Mouse (Mus musculus) embryonic facial prominence, embryonic 14.5 days (tissue): ENCODE data around the gene Theg. TPM values are rescaled to one million over a fixed set of nuclear protein-coding genes. Genes with fewer than 3 reads are reported as not detected.
A peak's percentile ranks its signal among the peaks of the same experiment; 100 is the strongest.

Source experiments
- ATAC-seq: fragments of 200-750 bp; cut with Nextera tagmentation; 2 replicates; pipeline ENCODE4 v1.8.0; 2017; ENCODE audit warnings: low read depth, moderate number of reproducible peaks, moderate TSS enrichment
- DNase-seq: peaks from one replicate; pipeline ENCODE4 v3.0.0-alpha.2; 2015; ENCODE audit warnings: low spot score
- H3K27ac ChIP-seq: fragments of 300-500 bp; sonication (generic); replicated peaks from 2 replicates; pipeline ENCODE4 v1.5.1; 2014; ENCODE audit warnings: low read depth, mild to moderate bottlenecking, low read length, moderate library complexity
- H3K27me3 ChIP-seq: fragments of 300-500 bp; sonication (generic); replicated peaks from 2 replicates; pipeline ENCODE4 v1.6.1; 2014; ENCODE audit warnings: low read length; ENCODE audit not compliant: control insufficient read depth, insufficient read depth
- H3K36me3 ChIP-seq: fragments of 300-500 bp; sonication (generic); 2 replicates; pipeline ENCODE4 v1.6.1; 2014; ENCODE audit warnings: low read length, mixed read lengths; ENCODE audit not compliant: control insufficient read depth, insufficient read depth
- H3K4me1 ChIP-seq: fragments of 300-500 bp; sonication (generic); 2 replicates; pipeline ENCODE4 v1.6.1; 2014; ENCODE audit warnings: antibody characterized with exemption, low read length; ENCODE audit not compliant: control insufficient read depth, insufficient read depth
- H3K4me2 ChIP-seq: fragments of 300-500 bp; sonication (generic); 2 replicates; pipeline ENCODE4 v1.6.1; 2014; ENCODE audit warnings: low read depth, mild to moderate bottlenecking, low read length, moderate library complexity, mixed read lengths
- H3K4me3 ChIP-seq: fragments of 300-500 bp; sonication (generic); 2 replicates; pipeline ENCODE4 v1.5.1; 2014; ENCODE audit warnings: low read depth, mild to moderate bottlenecking, low read length
- H3K9ac ChIP-seq: fragments of 300-500 bp; sonication (generic); 2 replicates; pipeline ENCODE4 v1.6.1; 2014; ENCODE audit warnings: low read depth, mild to moderate bottlenecking, low read length, moderate library complexity, mixed read lengths
- H3K9me3 ChIP-seq: fragments of 300-500 bp; sonication (generic); 2 replicates; pipeline ENCODE4 v1.6.1; 2016; ENCODE audit warnings: low read length; ENCODE audit not compliant: control insufficient read depth
- WGBS: fragments of 180-500 bp; shearing (Covaris S2); extraction: QIAGEN DNeasy Blood & Tissue Kit; methylation state at CpG from one replicate; pipeline ENCODE4 v1.1.7; 2014; 5-methylcytosine and 5-hydroxymethylcytosine counted together
- polyA plus RNA-seq: library from polyadenylated mRNA; unstranded; fragments of >200 nt; fragmentation: Nextera tagmentation; extraction: Ambion mirVana; gene quantifications from 2 replicates; pipeline ENCODE4 v1.2.1, GENCODE M21; 2014

The Theg gene
- polyA plus RNA-seq, 1 experiment from 2014 or later = not detected

DNA sequence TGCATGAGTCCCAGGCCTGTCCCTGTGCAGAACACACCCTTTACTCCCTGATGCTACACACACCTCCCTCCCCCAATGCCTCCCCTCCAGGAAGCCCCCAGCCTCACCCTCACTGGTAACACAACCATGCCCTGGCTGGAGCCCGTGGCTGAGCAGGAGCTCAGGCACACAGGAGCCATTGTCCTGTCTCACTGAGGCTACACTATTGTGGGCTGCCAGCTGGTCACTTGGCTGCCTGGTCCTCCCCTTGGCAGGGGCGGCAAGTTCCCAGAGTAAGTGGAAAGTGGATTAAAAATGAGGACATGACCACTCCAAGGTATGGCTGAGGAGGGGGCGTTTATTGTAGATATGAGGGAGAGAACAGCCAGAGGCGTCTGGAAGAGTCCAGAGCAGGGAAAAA lies 19.4 kb upstream of the Theg start:
- no peak overlapping the region for H3K4me2 ChIP-seq
- H3K36me3 ChIP-seq = no peaks in the 10 kb centered on the region
- DNase-seq (no peak), ATAC-seq (no peak)
- H3K27ac ChIP-seq = no peak overlapping the region
- no peaks in the 10 kb centered on the region for H3K9me3 ChIP-seq
- 47% methylated on average over 4 of the region's 4 CpGs for WGBS
- H3K4me3 ChIP-seq = no peak overlapping the region
- no peak overlapping the region for H3K9ac ChIP-seq
- H3K4me1 ChIP-seq = no peaks in the 10 kb centered on the region
- peaks cover 10% of the 10 kb centered on the region for H3K27me3 ChIP-seq

DNA sequence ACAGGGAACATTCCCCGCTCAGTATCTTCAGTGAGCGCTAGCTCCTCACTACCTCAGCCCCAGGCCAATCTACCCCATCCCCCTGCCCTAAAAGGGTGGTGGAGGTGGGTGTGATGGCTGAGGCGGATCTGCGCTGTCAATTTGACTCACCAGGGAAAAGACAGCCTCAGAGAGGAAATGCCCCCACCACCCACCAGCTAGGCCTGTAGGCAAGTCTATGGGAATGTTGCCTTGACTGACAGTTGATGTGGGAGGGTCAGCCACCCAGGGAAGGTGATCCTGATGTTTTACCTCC lies 10.8 kb upstream of the Theg start:
- Histone ChIP-seq H3K4me2 (no peak overlapping the region), H3K4me1 (no peaks in the 10 kb centered on the region), H3K27me3 (peaks cover 7% of the 10 kb centered on the region), H3K9me3 (no peaks in the 10 kb centered on the region), H3K9ac (no peak overlapping the region), H3K4me3 (no peak overlapping the region), H3K36me3 (no peaks in the 10 kb centered on the region), H3K27ac (no peak overlapping the region)
- DNase-seq (no peak), ATAC-seq (no peak)
- WGBS = 65% methylated on average over 4 of the region's 4 CpGs

DNA sequence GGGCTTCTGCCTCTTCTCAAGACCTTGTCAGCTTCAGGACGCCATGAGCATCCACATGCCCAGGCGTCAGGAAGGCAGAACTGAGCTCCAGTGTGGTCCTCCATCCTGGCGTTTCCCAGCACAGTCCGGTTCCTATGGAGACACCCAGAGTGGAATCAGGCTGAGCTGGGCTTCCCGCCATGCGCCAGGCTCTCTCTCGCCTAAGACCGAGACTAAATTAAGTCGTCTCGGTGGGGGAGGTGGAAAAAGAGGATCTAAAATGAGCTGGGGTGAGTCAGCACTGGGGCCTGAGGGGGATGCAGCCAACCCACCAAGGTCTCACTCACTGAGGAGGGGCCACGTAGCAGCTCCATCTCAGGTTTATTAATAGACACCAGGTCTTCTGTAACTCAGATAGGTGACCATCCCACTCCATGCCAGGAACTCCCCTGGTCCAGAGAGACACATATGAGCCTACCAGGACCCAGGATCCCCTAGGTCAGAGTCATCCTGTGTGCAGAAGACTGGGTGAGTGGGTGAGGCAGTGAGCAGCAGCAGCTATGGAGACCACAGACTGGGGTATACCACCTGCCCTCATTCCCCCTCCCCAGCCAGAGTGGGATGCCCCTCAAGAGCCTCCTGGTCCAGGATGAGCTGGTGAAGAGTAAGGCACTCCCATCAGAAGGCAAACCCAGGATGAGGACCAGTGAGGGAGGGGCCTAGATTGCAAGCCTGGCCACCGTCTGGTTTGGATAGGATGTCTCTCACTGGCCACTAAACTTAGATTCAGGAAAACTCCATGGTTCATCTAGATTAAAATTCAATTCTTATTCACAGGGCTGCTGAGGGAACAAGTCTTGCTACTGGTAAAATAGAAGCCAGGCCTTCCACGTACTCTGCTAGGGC lies 10.2 kb upstream of the Theg start:
- peaks cover 7% of the 10 kb centered on the region for H3K27me3 ChIP-seq
- H3K4me1 ChIP-seq = no peaks in the 10 kb centered on the region
- no peaks in the 10 kb centered on the region for H3K36me3 ChIP-seq
- no peak overlapping the region for H3K9ac ChIP-seq
- WGBS = 27% methylated on average over 13 of the region's 13 CpGs
- H3K27ac ChIP-seq = no peak overlapping the region
- DNase-seq = peak; percentile 25
- H3K9me3 ChIP-seq = no peaks in the 10 kb centered on the region
- no peak overlapping the region for H3K4me3 ChIP-seq
- no peak for ATAC-seq
- no peak overlapping the region for H3K4me2 ChIP-seq

GRCm38 (mm10) chr10:79595590-79595929 lies 8.4 kb upstream of the Theg start:
- no peak overlapping the region for H3K4me3 ChIP-seq
- no peaks in the 10 kb centered on the region for H3K36me3 ChIP-seq
- H3K4me2 ChIP-seq = no peak overlapping the region
- H3K4me1 ChIP-seq = no peaks in the 10 kb centered on the region
- no peak overlapping the region for H3K27ac ChIP-seq
- H3K9ac ChIP-seq = no peak overlapping the region
- no peaks in the 10 kb centered on the region for H3K9me3 ChIP-seq
- WGBS = 53% methylated on average over 8 of the region's 8 CpGs
- no peak for ATAC-seq
- no peak for DNase-seq
- peaks cover 7% of the 10 kb centered on the region for H3K27me3 ChIP-seq

- Histone ChIP-seq H3K4me1 (no peaks in the 10 kb centered on the region), H3K9me3 (no peaks in the 10 kb centered on the region), H3K27me3 (peaks cover 7% of the 10 kb centered on the region), H3K27ac (no peak overlapping the region), H3K36me3 (no peaks in the 10 kb centered on the region), H3K4me3 (no peak overlapping the region), H3K4me2 (no peak overlapping the region), H3K9ac (no peak overlapping the region)
- WGBS = 14% methylated on average over 17 of the region's 17 CpGs
- ATAC-seq (peak; percentile 92), DNase-seq (peak; percentile 89)
Observed at GRCm38 (mm10) chr10:79594872-79595589, 7.9 kb upstream of the Theg start.

DNA sequence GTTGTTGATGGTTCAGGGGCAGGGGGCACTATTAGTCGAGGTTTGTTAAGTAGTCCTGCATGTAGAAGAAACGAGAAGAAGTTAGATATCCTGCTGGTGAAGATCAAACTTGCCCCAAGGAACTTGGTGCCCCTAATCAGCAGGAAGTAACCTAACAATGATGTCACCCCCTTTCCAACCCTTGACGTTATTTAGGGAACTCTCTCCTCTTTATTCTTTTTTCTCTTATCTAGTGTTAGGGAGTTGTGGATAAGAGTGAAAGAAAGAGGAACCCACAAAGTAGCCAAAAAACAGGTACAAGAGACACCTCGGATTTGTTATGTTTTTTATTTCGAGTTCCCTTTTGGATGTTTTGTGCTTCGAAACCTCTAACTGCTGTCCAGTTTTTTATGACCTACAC lies 7.0 kb upstream of the Theg start:
- DNase-seq (no peak), ATAC-seq (no peak)
- no peaks in the 10 kb centered on the region for H3K4me1 ChIP-seq
- H3K4me2 ChIP-seq = no peak overlapping the region
- H3K27ac ChIP-seq = no peak overlapping the region
- 52% methylated on average over 6 of the region's 6 CpGs for WGBS
- no peaks in the 10 kb centered on the region for H3K9me3 ChIP-seq
- no peak overlapping the region for H3K9ac ChIP-seq
- H3K27me3 ChIP-seq = peaks cover 7% of the 10 kb centered on the region
- no peak overlapping the region for H3K4me3 ChIP-seq
- H3K36me3 ChIP-seq = no peaks in the 10 kb centered on the region

DNA sequence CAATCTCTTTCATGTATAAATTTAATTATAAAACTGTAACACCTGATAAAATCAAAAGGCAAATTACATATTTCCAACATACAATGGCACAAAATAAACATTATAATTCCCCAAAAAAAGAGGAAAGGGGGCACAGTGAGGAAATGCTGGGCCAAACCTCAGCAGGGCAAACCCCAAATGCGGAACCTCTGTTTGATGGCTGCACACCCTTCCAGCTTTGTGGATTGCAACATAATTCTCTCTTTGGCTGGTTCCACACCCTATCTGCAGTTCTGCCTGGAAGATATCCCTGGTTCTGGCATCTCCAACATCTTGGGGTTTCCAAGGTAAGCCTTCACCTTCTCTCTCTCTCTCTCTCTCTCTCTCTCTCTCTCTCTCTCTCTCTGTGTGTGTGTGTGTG lies 3.6 kb upstream of the Theg start:
- Histone ChIP-seq H3K4me1 (no peaks in the 10 kb centered on the region), H3K9ac (no peak overlapping the region), H3K36me3 (no peaks in the 10 kb centered on the region), H3K4me2 (no peak overlapping the region), H3K27ac (no peak overlapping the region), H3K4me3 (no peak overlapping the region), H3K9me3 (no peaks in the 10 kb centered on the region), H3K27me3 (peaks cover 7% of the 10 kb centered on the region)
- no peak for DNase-seq
- no peak for ATAC-seq
- 95% methylated on average over 1 of the region's 1 CpGs for WGBS

DNA sequence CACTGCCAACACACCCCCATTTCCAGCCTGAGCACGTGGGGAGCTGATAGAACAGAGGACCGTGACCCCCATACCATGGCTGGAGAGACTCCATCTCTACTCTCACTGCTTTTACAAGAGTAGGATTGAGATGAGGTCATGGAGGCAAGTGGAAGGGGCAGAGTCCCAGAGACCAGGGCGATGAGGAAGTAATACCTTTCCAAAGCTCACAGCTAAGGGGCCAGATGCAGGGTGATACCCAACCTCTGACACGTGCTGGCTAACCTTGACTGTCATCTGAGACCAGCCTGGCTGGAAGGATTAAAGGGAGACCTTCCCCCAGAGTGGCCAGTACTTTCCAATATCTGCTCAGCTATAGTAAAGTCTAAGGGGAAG lies 608 bp upstream of the Theg start:
- no peak overlapping the region for H3K4me2 ChIP-seq
- no peaks in the 10 kb centered on the region for H3K36me3 ChIP-seq
- H3K9ac ChIP-seq = no peak overlapping the region
- no peak overlapping the region for H3K4me3 ChIP-seq
- ATAC-seq = no peak
- WGBS = 71% methylated on average over 3 of the region's 4 CpGs
- H3K4me1 ChIP-seq = no peaks in the 10 kb centered on the region
- DNase-seq = no peak
- no peak overlapping the region for H3K27ac ChIP-seq
- H3K9me3 ChIP-seq = no peaks in the 10 kb centered on the region
- no peaks in the 10 kb centered on the region for H3K27me3 ChIP-seq

DNA sequence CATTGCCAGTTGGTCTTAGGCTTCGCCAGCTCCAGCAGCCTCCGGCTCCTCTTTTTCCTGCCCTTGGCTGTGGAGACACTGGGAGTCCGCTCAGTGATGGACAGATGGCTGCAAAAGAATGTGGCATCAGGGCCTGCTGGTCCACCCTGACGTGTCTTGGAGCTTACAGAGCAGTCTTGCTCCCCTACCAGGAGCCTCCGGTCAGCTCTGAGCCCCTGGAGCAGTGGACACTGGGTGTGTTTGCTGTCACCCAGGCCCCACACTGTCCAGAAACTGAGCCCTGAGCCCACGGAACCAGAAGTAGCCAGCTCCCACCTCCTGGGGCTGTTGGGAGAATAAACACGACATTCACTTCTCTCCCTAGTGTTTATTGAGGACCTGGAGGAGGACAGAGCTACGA lies 888 bp downstream of the Theg start:
- Histone ChIP-seq H3K27ac (no peak overlapping the region), H3K36me3 (no peaks in the 10 kb centered on the region), H3K4me1 (no peaks in the 10 kb centered on the region), H3K27me3 (no peaks in the 10 kb centered on the region), H3K4me2 (no peak overlapping the region), H3K9ac (no peak overlapping the region), H3K4me3 (no peak overlapping the region), H3K9me3 (no peaks in the 10 kb centered on the region)
- WGBS = 73% methylated on average over 8 of the region's 8 CpGs
- DNase-seq = no peak
- no peak for ATAC-seq
